In the genomic region with DNA sequence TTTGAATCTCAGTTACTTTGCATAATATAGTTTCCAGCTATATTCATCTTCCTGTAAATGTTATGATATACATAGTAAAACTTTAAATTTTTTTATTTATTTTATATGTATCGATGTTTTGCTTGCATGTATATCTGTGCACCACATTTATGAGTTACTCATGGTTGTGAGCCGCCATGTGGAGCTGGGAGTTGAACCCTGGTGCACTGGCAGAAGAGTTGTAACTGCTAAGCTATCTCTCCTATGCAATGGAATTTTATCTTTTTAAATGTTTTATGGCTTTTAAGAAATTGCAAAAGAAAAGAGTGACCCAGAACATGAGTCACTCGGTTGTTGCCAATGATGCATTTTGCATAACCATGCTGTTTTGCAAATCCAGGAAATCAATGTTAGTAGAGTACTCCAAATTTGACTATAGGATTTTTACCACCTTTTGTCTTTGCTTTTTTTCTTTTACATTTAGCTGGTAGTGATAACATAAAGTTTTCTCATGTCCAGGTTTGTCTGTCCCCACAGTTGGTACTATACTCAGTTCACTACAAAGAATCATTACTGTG, we compare ENCODE assay signal across 31 mouse cellular contexts. TPM values are rescaled to one million over a fixed set of nuclear protein-coding genes. Genes with fewer than 3 reads are reported as not detected.
DNase-seq lines count a peak whose midpoint lies in the region; ATAC-seq lines count a peak whose summit lies in the region.
"Had no signal": no experiment of that assay in that cellular context is flagged by ENCODE, and none has a peak within 500 bp of the region (broad histone marks: within the 10 kb centered on the region; RNA-seq: fewer than 3 reads in every experiment).

No protein-coding gene starts in this region.

- H3K4me1 ChIP-seq in intestine, embryonic 16.5 days (ENCODE audit: control insufficient read depth, insufficient read depth, low read length), result peaks cover 31% of the 10 kb centered on the region

- no peak overlapping the region for H3K4me3 ChIP-seq in intestine, embryonic 16.5 days (ENCODE audit: low read length)
- H3K4me3 ChIP-seq: embryonic facial prominence, embryonic 10.5 days; embryonic facial prominence, embryonic 13.5 days; forebrain, embryonic 10.5 days; forebrain, embryonic 13.5 days; heart, adult 2 months; heart, embryonic 10.5 days; heart, embryonic 13.5 days had no signal

- peak; percentile 64 for DNase-seq in 416B (ENCODE audit: low read depth)
- peak; percentile 55 for DNase-seq in NIH3T3 (ENCODE audit: low read depth)
- DNase-seq in adrenal gland, postnatal 36 days, result no peak
- DNase-seq in thymus, postnatal 36 days, result no peak
- DNase-seq in thymus, postnatal 25 days, result no peak
- DNase-seq: adrenal gland, adult 8-10 months; adrenal gland, postnatal 25 days; B cell, adult 2 months; cerebellum, adult 11-12 months; cerebellum, adult 8-10 months; cerebellum, postnatal 10 days; cerebellum, postnatal 36 days; embryo, embryonic 11 days; gastrocnemius, postnatal 10 days; gastrocnemius, postnatal 36 days; heart, adult 2 months; heart, postnatal 14 days; heart, postnatal 4 days had no signal

- 74% methylated on average over 3 of the region's 3 CpGs for WGBS in intestine, embryonic 16.5 days

- H3K27ac ChIP-seq in intestine, embryonic 16.5 days (ENCODE audit: low read length), result peak overlapping the region; percentile 59; the same call in 1 of the 2 replicates
- H3K27ac ChIP-seq: embryonic facial prominence, embryonic 10.5 days; embryonic facial prominence, embryonic 13.5 days; forebrain, embryonic 10.5 days; forebrain, embryonic 13.5 days; heart, adult 2 months; heart, embryonic 10.5 days; heart, embryonic 13.5 days; hindbrain, embryonic 14.5 days; hindbrain, postnatal 0 days had no signal

- peak; percentile 79 for ATAC-seq in intestine, embryonic 16.5 days
- ATAC-seq: activated CD4-positive, CD25-positive, alpha-beta regulatory T cell, adult 4 months; CD4-positive, CD25-positive, alpha-beta regulatory T cell, adult 4 months; forebrain, embryonic 13.5 days; forebrain, embryonic 16.5 days; hindbrain, postnatal 0 days; inflammation-experienced regulatory T-cells, adult 6 months had no signal

- H3K9ac ChIP-seq in intestine, embryonic 16.5 days (ENCODE audit: low read depth, low read length), result no peak overlapping the region
- H3K9ac ChIP-seq: embryonic facial prominence, embryonic 13.5 days; forebrain, embryonic 13.5 days; heart, embryonic 13.5 days; hindbrain, embryonic 14.5 days had no signal

- H3K4me2 ChIP-seq in intestine, embryonic 16.5 days (ENCODE audit: low read depth, low read length), result no peak overlapping the region
- H3K4me2 ChIP-seq: embryonic facial prominence, embryonic 13.5 days; forebrain, embryonic 13.5 days; heart, embryonic 13.5 days; hindbrain, embryonic 14.5 days had no signal

- H3K36me3 ChIP-seq in intestine, embryonic 16.5 days (ENCODE audit: control insufficient read depth, insufficient read depth, low read length), result peaks cover 5% of the 10 kb centered on the region

- no peaks in the 10 kb centered on the region for H3K27me3 ChIP-seq in intestine, embryonic 16.5 days (replicated peaks; ENCODE audit: control insufficient read depth, insufficient read depth, low read length)
- H3K27me3 ChIP-seq: embryonic facial prominence, embryonic 13.5 days; forebrain, embryonic 13.5 days; heart, embryonic 13.5 days had no signal

- no peaks in the 10 kb centered on the region for H3K9me3 ChIP-seq in intestine, embryonic 16.5 days (ENCODE audit: control insufficient read depth, low read length)
- H3K9me3 ChIP-seq: embryonic facial prominence, embryonic 10.5 days; embryonic facial prominence, embryonic 13.5 days; forebrain, embryonic 10.5 days; forebrain, embryonic 13.5 days; heart, embryonic 10.5 days; heart, embryonic 13.5 days had no signal

RNA-seq across cellular contexts. Expression of a gene that starts 38.6 kb away (rescaled TPM):
- 244 and 262 TPM in 2 replicates for polyA plus RNA-seq in intestine, embryonic 16.5 days (2015; fragmentation: Nextera tagmentation; extraction: Ambion mirVana)
- 100 to 1,000 TPM; 114 to 134 TPM for total RNA-seq in adrenal gland, postnatal 36 days (2021)

RNA-seq across cellular contexts. Expression of a gene that starts 38.7 kb away (rescaled TPM):
- polyA plus RNA-seq in intestine, embryonic 16.5 days (2015; fragmentation: Nextera tagmentation; extraction: Ambion mirVana), result 82.1 and 93.0 TPM in 2 replicates
- total RNA-seq in adrenal gland, postnatal 36 days (2021), result 10 to 100 TPM; 97.2 to 98.8 TPM

Comparison
In these comparisons a context has a peak if more than half of its experiments do, and no peak if none do; other contexts are left out.
1. DNase-seq: peak in 416B (single experiment) and NIH3T3 (single experiment); none in adrenal gland, postnatal 36 days (0 of 2), thymus, postnatal 36 days (0 of 2) and thymus, postnatal 25 days (single experiment).